Mouse (Mus musculus) kidney, adult 2 months (tissue): ENCODE measurements at regions not wholly inside any gene's neighbourhood (a gene's known extent, or its start where the extent isn't known, plus 50 kb on each side); places are given as distances from the start of the nearest gene placed in this dataset.
A peak's percentile ranks its signal among the peaks of the same experiment; 100 is the strongest.

Experiments
- DNase-seq: peaks from one replicate; pipeline ENCODE4 v3.0.0; 2021
- H3K27ac ChIP-seq: fragments of 200-500 bp; 2 replicates; pipeline ENCODE4 v1.5.1; 2012; ENCODE audit warnings: low read depth, low read length, control low read depth, inconsistent platforms; ENCODE audit not compliant: insufficient read depth
- H3K27me3 ChIP-seq: fragments of 200-500 bp; replicated peaks from 2 replicates; pipeline ENCODE4 v1.6.1; 2012; ENCODE audit warnings: mild to moderate bottlenecking, moderate library complexity, low read length, inconsistent platforms; ENCODE audit not compliant: control insufficient read depth, insufficient read depth
- H3K36me3 ChIP-seq: fragments of 200-500 bp; 2 replicates; pipeline ENCODE4 v1.6.1; 2012; ENCODE audit warnings: mild to moderate bottlenecking, moderate library complexity, low read length, inconsistent platforms; ENCODE audit not compliant: control insufficient read depth, insufficient read depth
- H3K4me1 ChIP-seq: fragments of 200-500 bp; 2 replicates; pipeline ENCODE4 v1.6.1; 2011; ENCODE audit warnings: low read length; ENCODE audit not compliant: control insufficient read depth, insufficient read depth
- H3K4me3 ChIP-seq: fragments of 200-500 bp; 2 replicates; pipeline ENCODE4 v1.5.1; 2011; ENCODE audit warnings: mild to moderate bottlenecking, low read depth, low read length, control low read depth; ENCODE audit not compliant: insufficient read depth
- CTCF ChIP-seq: fragments of 200-500 bp; conservative IDR thresholded peaks from 2 replicates; pipeline ENCODE4 v1.5.1; 2011; ENCODE audit warnings: low read depth, mild to moderate bottlenecking, control low read depth, low read length, moderate library complexity, mixed read lengths; ENCODE audit not compliant: insufficient read depth, insufficient read length
- POLR2A ChIP-seq: fragments of 200-500 bp; IDR thresholded peaks from one replicate; pipeline ENCODE4 v1.6.1; 2011; ENCODE audit warnings: low read depth, low read length, control low read depth
- WGBS: fragments of 180-500 bp; shearing (Covaris S2); methylation state at CpG from one replicate; pipeline ENCODE4 v1.1.7; 2018; 5-methylcytosine and 5-hydroxymethylcytosine counted together

- Histone ChIP-seq H3K4me1 (no peaks in the 10 kb centered on the region), H3K4me3 (no peak overlapping the region), H3K27ac (no peak overlapping the region), H3K36me3 (no peaks in the 10 kb centered on the region), H3K27me3 (no peaks in the 10 kb centered on the region)
- TF ChIP-seq CTCF (no peak), POLR2A (no peak)
- no peak for DNase-seq
- WGBS, result 53% methylated on average over 7 of the region's 7 CpGs
Observed at GRCm38 (mm10) chr17:72782775-72783174, 53.5 kb upstream of the Ypel5 start.

DNA sequence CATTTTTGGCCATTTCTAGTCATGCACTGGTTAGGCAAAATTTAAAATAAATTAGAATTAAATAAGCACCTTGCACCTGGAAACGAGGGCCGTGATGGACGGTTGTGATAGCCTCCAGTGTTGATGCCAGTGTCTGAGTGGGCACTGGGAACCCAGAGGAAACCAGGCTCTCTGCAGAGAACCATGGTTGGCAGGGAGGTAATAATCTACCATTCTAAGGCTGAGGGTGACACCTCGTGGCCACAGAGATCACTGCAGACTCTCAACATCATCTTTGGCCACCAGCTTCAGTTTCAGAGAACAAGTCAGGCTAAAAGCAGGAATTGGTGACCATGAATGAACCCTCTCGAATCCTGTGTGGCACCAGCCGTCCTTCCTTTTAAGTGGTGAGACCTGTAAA lies 54.5 kb upstream of the Ypel5 start:
- Histone ChIP-seq H3K36me3 (no peaks in the 10 kb centered on the region), H3K27me3 (no peaks in the 10 kb centered on the region), H3K4me3 (no peak overlapping the region), H3K27ac (no peak overlapping the region), H3K4me1 (no peaks in the 10 kb centered on the region)
- TF ChIP-seq POLR2A, result no peak
- peak; percentile 96 for TF ChIP-seq CTCF
- peak; percentile 66 for DNase-seq
- WGBS, result 11% methylated on average over 6 of the region's 6 CpGs

GRCm38 (mm10) chr17:72768266-72768665 lies 68.0 kb upstream of the Ypel5 start:
- Histone ChIP-seq H3K27ac (no peak overlapping the region), H3K27me3 (no peaks in the 10 kb centered on the region), H3K4me1 (no peaks in the 10 kb centered on the region), H3K4me3 (no peak overlapping the region), H3K36me3 (no peaks in the 10 kb centered on the region)
- 69% methylated on average over 4 of the region's 4 CpGs for WGBS
- DNase-seq, result no peak
- TF ChIP-seq POLR2A, result no peak
- TF ChIP-seq CTCF, result no peak

DNA sequence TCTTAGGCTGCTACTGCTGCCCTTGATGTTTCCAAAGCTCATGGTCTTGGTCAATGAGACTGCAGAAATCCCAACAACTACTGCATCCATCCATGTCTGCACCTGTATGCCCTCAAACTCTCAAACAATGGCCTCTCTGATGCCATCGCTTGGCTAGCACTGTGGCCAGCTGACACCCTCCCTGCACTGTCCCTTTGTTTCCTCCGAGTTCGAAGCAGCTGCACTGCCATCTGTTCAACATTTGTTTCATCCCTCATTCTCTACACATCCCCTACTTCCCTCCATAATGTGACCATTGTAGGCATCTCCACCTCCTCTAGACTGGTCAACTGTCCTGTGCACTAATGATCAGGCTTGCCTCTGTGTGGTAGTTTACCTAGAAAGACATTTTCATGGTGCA lies 75.3 kb upstream of the Ypel5 start:
- 77% methylated on average over 3 of the region's 3 CpGs for WGBS
- Histone ChIP-seq H3K4me1 (no peaks in the 10 kb centered on the region), H3K27me3 (no peaks in the 10 kb centered on the region), H3K36me3 (no peaks in the 10 kb centered on the region), H3K27ac (no peak overlapping the region), H3K4me3 (no peak overlapping the region)
- no peak for DNase-seq
- no peak for TF ChIP-seq CTCF
- no peak for TF ChIP-seq POLR2A

DNA sequence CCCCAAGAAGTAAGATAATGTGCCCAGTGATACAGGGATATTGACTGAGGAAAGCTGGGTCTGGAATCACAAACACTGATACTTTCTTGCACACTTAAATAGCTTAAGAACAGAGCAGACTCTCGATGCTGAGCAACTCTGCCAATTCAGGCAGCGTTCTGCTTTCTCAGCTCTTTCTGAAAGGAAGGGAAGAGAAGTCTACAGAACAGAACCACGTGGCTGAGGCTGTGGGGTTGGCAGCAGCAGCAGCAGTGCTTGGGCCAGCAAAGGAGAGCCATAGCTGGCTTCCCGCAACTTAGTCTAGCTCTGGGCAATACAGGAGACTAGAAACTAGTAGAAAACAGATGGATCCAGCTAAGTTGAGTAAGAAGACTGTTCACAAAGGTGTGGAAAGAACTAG lies 89.8 kb upstream of the Ypel5 start:
- H3K4me3 ChIP-seq, result no peak overlapping the region
- WGBS, result 60% methylated on average over 4 of the region's 4 CpGs

DNA sequence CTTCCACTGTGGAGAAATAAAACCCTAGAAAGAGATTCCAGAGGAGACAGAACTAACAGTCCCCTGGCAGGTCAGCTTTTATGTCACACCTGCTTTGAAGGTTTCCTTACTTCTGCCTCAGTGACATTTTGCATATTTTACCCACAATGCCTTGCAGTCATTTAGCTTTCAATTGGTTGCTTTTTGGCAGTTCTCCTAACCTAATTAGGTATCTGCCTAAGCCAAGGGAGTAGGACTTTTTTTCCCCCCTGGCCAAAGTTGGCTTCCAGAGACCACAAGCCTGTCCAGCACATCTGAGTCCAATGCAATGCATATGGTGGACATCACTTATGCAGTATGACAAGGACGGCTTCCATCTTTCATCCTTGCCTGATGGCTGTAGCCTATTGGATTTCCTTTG lies 103.2 kb upstream of the Ypel5 start:
- no peak overlapping the region for H3K4me3 ChIP-seq
- WGBS, result 89% methylated on average over 1 of the region's 1 CpGs
- no peak for DNase-seq
- H3K27me3 ChIP-seq, result no peaks in the 10 kb centered on the region
- no peaks in the 10 kb centered on the region for H3K4me1 ChIP-seq
- no peak overlapping the region for H3K27ac ChIP-seq
- no peaks in the 10 kb centered on the region for H3K36me3 ChIP-seq
- TF ChIP-seq CTCF (no peak), POLR2A (no peak)

More for the DNA sequence above, 89.8 kb upstream of the Ypel5 start:
- no peak for TF ChIP-seq POLR2A
- TF ChIP-seq CTCF, result no peak
- DNase-seq, result peak; percentile 1
- H3K27me3 ChIP-seq, result no peaks in the 10 kb centered on the region; the same call in 1 of the 2 replicates
- H3K36me3 ChIP-seq, result no peaks in the 10 kb centered on the region
- no peaks in the 10 kb centered on the region for H3K4me1 ChIP-seq
- no peak overlapping the region for H3K27ac ChIP-seq

GRCm38 (mm10) chr17:72731691-72732090 lies 104.6 kb upstream of the Ypel5 start:
- WGBS, result 88% methylated on average over 6 of the region's 6 CpGs

GRCm38 (mm10) chr17:72731175-72731574 lies 105.1 kb upstream of the Ypel5 start:
- 61% methylated on average over 5 of the region's 5 CpGs for WGBS

More at GRCm38 (mm10) chr17:72731691-72732090, 104.6 kb upstream of the Ypel5 start:
- no peak for TF ChIP-seq POLR2A
- Histone ChIP-seq H3K36me3 (no peaks in the 10 kb centered on the region), H3K4me1 (no peaks in the 10 kb centered on the region), H3K27me3 (no peaks in the 10 kb centered on the region), H3K27ac (no peak overlapping the region), H3K4me3 (no peak overlapping the region)
- no peak for DNase-seq

More at GRCm38 (mm10) chr17:72731175-72731574, 105.1 kb upstream of the Ypel5 start:
- Histone ChIP-seq H3K27me3 (no peaks in the 10 kb centered on the region), H3K27ac (no peak overlapping the region), H3K36me3 (no peaks in the 10 kb centered on the region), H3K4me3 (no peak overlapping the region), H3K4me1 (no peaks in the 10 kb centered on the region)
- TF ChIP-seq CTCF, result no peak
- TF ChIP-seq POLR2A, result no peak
- no peak for DNase-seq
